Mouse (Mus musculus) urinary bladder, postnatal 10 days (tissue): ENCODE measurements around the gene Glrx5.

Experiments
- DNase-seq: peaks from one replicate; pipeline ENCODE4 v3.0.0; 2022; ENCODE audit warnings: low spot score

The Glrx5 gene

GRCm38 (mm10) chr12:105073708-105074107, 41.2 kb downstream of the Glrx5 start:
- DNase-seq = no peak

- no peak for DNase-seq
These were observed 43.0 kb downstream of the Glrx5 start for GRCm38 (mm10) chr12:105075496-105075895.

GRCm38 (mm10) chr12:105076511-105076910, 44.0 kb downstream of the Glrx5 start:
- DNase-seq = no peak

GRCm38 (mm10) chr12:105077232-105077631, 44.7 kb downstream of the Glrx5 start:
- no peak for DNase-seq

- no peak for DNase-seq
These were observed 51.7 kb downstream of the Glrx5 start for GRCm38 (mm10) chr12:105084171-105084570.

GRCm38 (mm10) chr12:105084816-105085215, 52.3 kb downstream of the Glrx5 start:
- DNase-seq = no peak

- no peak for DNase-seq
These were observed 52.8 kb downstream of the Glrx5 start for GRCm38 (mm10) chr12:105085296-105085695.

GRCm38 (mm10) chr12:105086781-105087180, 54.3 kb downstream of the Glrx5 start:
- DNase-seq = no peak

- no peak for DNase-seq
These were observed 54.9 kb downstream of the Glrx5 start for GRCm38 (mm10) chr12:105087353-105087752.

- no peak for DNase-seq
These were observed 56.7 kb downstream of the Glrx5 start for GRCm38 (mm10) chr12:105089231-105089630.

- no peak for DNase-seq
These were observed 59.1 kb downstream of the Glrx5 start for GRCm38 (mm10) chr12:105091604-105092003.
